Mouse (Mus musculus) olfactory bulb, adult 2 months (tissue): Measurements from ENCODE around the gene Strn. TPM values are rescaled to one million over a fixed set of nuclear protein-coding genes. Genes with fewer than 3 reads are reported as not detected.

Experiments
- H3K27ac ChIP-seq: fragments of 200-500 bp; 2 replicates; pipeline ENCODE4 v1.5.1; 2012; ENCODE audit warnings: low read depth, low read length; ENCODE audit not compliant: insufficient read depth
- H3K4me1 ChIP-seq: fragments of 200-500 bp; 2 replicates; pipeline ENCODE4 v1.6.1; 2012; ENCODE audit warnings: low read length; ENCODE audit not compliant: control insufficient read depth, insufficient read depth
- H3K4me3 ChIP-seq: fragments of 200-500 bp; 2 replicates; pipeline ENCODE4 v1.5.1; 2012; ENCODE audit warnings: mild to moderate bottlenecking, low read depth, low read length, moderate library complexity; ENCODE audit not compliant: insufficient read depth
- CTCF ChIP-seq: fragments of 200-500 bp; IDR thresholded peaks from 2 replicates; pipeline ENCODE4 v1.5.1; 2012; ENCODE audit warnings: low read depth, mild to moderate bottlenecking, low read length, moderate library complexity; ENCODE audit not compliant: insufficient read depth
- POLR2A ChIP-seq: fragments of 200-500 bp; IDR thresholded peaks from 2 replicates; pipeline ENCODE4 v1.6.1; 2012; ENCODE audit warnings: mild to moderate bottlenecking, low read depth, low read length, moderate library complexity; ENCODE audit not compliant: insufficient read depth
- WGBS: fragments of 180-500 bp; shearing (Covaris S2); methylation state at CpG from one replicate; pipeline ENCODE4 v1.1.7; 2018; 5-methylcytosine and 5-hydroxymethylcytosine counted together
- polyA plus RNA-seq: library from polyadenylated mRNA; stranded (reverse); fragments of >200 nt; gene quantifications from 2 replicates; pipeline ENCODE4 v1.2.4, GENCODE M21; 2012; ENCODE audit warnings: low replicate concordance; ENCODE audit not compliant: missing spikeins, insufficient read depth, insufficient read length

The Strn gene
- polyA plus RNA-seq, 1 experiment: not detected

DNA sequence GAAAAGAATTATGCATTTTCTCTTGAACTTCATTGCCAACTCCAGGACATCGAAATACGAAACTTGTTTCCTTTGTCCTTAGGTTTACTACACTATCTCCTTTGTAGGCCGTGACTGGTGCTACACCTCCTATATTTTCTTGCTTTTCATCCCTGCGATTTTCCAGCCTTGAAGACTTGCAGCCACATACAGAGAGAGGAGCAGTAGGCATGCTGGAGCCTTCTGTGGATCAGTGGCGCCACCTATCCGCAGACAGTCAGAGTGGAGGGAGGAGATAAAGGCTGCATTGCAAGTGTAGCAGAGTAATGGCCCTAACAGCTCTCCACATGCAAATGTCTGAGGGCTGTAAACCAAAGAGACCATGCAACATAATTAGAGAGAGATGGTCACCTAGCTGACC, 125.9 kb downstream of the Strn start:
- no peak overlapping the region for H3K27ac ChIP-seq
- no peaks in the 10 kb centered on the region for H3K4me1 ChIP-seq
- TF ChIP-seq CTCF: no peak
- TF ChIP-seq POLR2A: no peak
- 80% methylated on average over 6 of the region's 6 CpGs for WGBS
- no peak overlapping the region for H3K4me3 ChIP-seq

DNA sequence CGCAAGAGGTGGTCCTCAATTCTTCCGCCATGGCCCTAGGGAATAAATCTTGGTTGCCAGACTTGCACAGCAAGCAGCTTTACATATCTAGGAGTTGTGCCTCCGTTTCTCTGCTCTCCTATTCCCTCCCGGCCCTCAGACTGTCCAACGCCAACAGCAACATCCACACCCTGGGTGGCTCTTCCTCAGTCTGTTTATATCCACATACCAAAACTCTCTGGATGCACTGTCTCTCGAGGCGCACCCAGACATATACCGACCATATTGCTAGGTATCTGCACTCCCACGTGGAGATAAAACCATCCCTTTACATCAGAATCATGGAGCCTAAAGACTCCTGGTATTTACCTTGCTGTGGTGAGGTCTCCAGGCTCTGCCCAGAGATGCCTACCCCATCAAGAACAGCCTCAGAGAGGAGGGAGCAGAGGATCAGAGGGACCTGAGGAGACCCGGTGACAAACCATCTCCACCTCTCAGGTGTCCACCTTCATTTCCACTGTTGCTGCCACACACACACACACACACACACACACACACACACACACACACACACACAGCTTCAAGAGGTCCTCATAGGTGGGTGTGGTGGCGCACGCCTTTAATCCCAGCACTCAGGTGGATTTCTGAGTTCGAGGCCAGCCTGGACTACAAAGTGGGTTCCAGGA, 127.7 kb downstream of the Strn start:
- Histone ChIP-seq H3K4me1 (no peaks in the 10 kb centered on the region), H3K4me3 (no peak overlapping the region), H3K27ac (no peak overlapping the region)
- WGBS: 91% methylated on average over 13 of the region's 13 CpGs
- TF ChIP-seq POLR2A: no peak
- no peak for TF ChIP-seq CTCF

DNA sequence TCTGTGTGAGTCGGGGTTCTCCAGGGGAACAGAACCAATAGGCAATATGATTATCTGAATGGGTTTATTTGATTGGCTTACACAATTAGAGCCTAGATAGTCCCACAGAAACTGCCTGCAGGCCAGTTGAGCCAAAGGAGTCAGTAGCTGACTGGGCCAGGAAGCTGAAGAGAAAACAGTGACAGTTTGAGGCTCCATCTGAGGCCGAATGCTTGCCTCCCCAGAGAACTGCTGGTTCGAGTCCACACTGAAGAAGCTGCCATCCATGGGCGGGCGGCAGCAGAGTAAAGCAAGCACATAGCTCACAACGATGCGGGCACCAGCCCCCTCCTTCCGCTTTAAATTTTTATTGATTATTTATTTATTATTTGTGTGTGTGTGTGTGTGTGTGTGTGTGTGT, 128.3 kb downstream of the Strn start:
- 91% methylated on average over 8 of the region's 8 CpGs for whole genome bisulfite sequencing
- no peak for TF ChIP-seq POLR2A
- H3K27ac ChIP-seq: no peak overlapping the region
- H3K4me1 ChIP-seq: no peaks in the 10 kb centered on the region
- no peak overlapping the region for H3K4me3 ChIP-seq

DNA sequence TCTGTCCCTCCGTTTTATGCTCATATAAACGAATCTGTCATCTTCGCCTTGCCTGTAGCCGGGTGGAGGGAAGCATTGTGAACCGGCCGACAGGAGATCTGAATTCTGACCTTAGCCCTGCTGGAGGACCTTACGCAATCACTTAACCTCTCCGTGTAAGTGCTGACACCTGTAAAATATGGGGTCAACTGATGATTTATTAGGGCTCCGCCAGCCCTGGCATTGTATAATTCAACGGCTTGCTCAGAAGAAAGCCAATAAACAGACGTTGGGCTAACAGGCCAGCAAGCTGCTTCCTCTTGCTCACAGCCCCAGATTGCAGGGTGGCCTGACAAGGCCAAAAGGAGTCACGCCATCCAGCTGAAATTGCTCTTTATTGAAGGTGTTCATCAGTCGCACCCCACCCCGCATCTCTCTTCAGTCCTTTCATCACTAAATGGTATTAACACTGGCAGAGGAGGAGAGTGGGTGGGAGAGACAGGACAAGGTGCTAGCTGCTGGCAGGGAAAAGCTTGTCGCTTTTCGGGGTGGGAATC, 128.8 kb downstream of the Strn start:
- H3K4me3 ChIP-seq: no peak overlapping the region
- 85% methylated on average over 16 of the region's 16 CpGs for WGBS

DNA sequence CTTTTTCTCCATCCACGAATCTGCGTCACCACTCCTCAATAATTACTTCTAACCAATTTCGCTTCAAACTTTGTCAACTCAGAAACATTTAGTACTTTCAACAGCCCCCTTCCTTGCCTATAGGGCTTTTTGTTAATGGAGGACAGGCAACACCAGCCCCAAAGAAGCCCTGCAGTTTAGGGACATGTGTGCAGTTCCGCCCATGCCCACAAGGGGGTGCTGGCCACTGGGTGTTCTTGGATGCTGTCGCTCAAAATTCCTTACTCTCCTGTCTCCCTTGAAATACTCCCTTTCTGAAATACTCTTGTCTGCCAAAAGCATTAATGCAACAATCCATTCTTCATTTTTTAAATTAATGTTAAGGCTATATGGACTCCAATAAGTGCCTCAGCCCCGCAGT, 132.6 kb downstream of the Strn start:
- TF ChIP-seq POLR2A (no peak), CTCF (peak; percentile 74)
- Histone ChIP-seq H3K4me1 (peaks cover 5% of the 10 kb centered on the region), H3K27ac (peak overlapping the region; percentile 54; the same call in 1 of the 2 replicates), H3K4me3 (no peak overlapping the region)
- WGBS: 73% methylated on average over 6 of the region's 6 CpGs

More for the DNA sequence above, 128.8 kb downstream of the Strn start:
- TF ChIP-seq POLR2A (no peak), CTCF (no peak)
- Histone ChIP-seq H3K4me1 (no peaks in the 10 kb centered on the region), H3K27ac (no peak overlapping the region)

DNA sequence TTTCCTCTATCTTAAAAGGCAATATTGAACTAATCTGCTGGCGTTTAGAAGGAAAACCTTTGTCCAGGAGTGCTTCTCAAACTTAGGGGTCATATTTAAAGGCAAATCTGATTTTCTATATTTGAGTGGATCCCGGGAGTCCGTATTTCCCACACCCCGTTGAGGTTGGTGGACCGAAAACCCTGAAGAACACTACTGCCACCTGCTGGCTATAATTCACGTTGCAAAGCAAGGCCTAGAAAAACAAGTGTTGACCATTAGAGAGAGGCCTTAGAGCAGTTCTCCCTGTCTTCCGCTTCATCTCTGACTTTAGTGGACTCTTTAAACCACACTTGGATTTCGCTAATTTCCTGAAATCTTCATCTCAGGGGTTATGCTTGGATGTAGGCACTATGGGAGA, 133.1 kb downstream of the Strn start:
- no peak for TF ChIP-seq CTCF
- TF ChIP-seq POLR2A: no peak
- Histone ChIP-seq H3K4me3 (no peak overlapping the region), H3K4me1 (peaks cover 5% of the 10 kb centered on the region), H3K27ac (peak overlapping the region; percentile 54; the same call in 1 of the 2 replicates)
- WGBS: 17% methylated on average over 8 of the region's 8 CpGs

DNA sequence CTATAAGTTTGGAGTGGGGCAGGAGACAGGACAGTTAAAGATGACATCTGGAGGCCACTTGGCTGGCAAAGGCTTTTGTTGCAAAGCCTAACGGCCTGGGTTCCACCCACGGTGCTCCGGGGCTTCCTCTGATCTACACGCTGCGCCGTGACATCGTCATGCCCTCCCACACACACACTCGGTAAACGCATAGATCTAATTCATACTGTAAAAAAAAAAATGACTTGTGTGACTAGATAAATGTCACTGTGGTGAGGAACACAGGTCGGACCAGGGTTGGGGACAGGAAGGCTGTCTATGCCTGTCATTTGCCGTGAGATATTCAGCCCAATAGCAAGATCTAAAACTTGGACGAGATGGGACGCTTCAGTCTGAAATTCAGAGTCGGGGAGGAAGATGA, 134.7 kb downstream of the Strn start:
- TF ChIP-seq CTCF (no peak), POLR2A (no peak)
- WGBS: 78% methylated on average over 14 of the region's 14 CpGs
- Histone ChIP-seq H3K27ac (no peak overlapping the region), H3K4me1 (peaks cover 5% of the 10 kb centered on the region), H3K4me3 (no peak overlapping the region)

DNA sequence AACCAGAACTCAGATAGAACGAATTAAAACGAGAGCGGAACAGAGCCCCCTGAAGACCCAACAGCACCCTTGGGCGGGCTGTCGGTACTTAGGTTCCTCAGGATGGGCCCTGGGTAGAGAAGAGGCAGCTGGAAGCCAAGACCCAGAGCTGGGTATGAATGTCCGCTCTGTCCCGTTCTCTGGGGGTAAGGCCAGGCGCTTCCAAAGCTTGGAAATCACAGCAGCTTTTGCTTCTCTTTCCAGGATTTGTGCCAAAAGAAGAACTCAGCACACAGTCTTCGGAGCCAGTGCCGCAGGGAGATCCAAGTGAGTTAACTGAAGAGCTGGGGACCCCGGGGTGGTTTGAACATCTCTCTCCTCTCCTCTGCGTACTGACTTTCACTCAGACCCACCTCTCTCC, 135.4 kb downstream of the Strn start:
- Histone ChIP-seq H3K4me3 (no peak overlapping the region), H3K27ac (no peak overlapping the region; the same call in 1 of the 2 replicates), H3K4me1 (peaks cover 5% of the 10 kb centered on the region)
- TF ChIP-seq POLR2A (no peak), CTCF (no peak)
- 68% methylated on average over 12 of the region's 12 CpGs for WGBS

DNA sequence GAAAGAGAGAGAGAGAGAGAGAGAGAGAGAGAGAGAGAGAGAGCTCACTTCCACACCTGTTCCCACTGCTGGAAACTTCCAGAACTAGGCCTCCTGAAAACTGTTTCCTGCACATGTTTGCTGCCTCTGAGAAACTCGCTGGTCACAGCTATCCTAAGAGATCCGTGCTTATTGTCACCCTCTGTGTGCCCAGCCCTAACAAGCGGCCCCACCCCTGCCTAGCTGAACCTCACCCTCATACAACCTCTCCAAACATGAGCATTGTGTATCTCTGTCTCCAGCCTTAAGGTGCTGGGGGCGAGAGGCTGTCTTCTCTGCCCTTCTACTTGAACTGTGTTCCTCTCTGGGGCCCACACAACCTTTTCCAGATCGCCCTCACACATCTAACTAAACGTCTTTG, 136.0 kb downstream of the Strn start:
- WGBS: 85% methylated on average over 6 of the region's 6 CpGs
- H3K4me3 ChIP-seq: no peak overlapping the region
- H3K27ac ChIP-seq: no peak overlapping the region
- TF ChIP-seq CTCF (no peak), POLR2A (no peak)
- peaks cover 5% of the 10 kb centered on the region for H3K4me1 ChIP-seq

Other genes with a start within 250 kb of the Strn start
- gene Vit, start 229.1 kb downstream of the Strn start, polyA plus RNA-seq: not detected in 2 replicates
- gene Heatr5b, start 98.2 kb upstream of the Strn start, polyA plus RNA-seq: 184 TPM in 1 of 2 replicates, not detected in the other
- not detected in 2 replicates for gene Gpatch11, start 98.4 kb upstream of the Strn start, polyA plus RNA-seq
- not detected in 2 replicates for gene Eif2ak2, start 145.4 kb upstream of the Strn start, polyA plus RNA-seq
- not detected in 2 replicates for gene Sult6b1, start 169.8 kb upstream of the Strn start, polyA plus RNA-seq
- gene Cebpzos, start 179.3 kb upstream of the Strn start, polyA plus RNA-seq: not detected in 2 replicates
- gene Cebpz, start 199.9 kb upstream of the Strn start, polyA plus RNA-seq: not detected in 2 replicates
- not detected in 2 replicates for gene Ndufaf7, start 199.9 kb upstream of the Strn start, polyA plus RNA-seq